Mouse (Mus musculus): Measurements from ENCODE around the gene Vasn.

Gene Vasn

DNA sequence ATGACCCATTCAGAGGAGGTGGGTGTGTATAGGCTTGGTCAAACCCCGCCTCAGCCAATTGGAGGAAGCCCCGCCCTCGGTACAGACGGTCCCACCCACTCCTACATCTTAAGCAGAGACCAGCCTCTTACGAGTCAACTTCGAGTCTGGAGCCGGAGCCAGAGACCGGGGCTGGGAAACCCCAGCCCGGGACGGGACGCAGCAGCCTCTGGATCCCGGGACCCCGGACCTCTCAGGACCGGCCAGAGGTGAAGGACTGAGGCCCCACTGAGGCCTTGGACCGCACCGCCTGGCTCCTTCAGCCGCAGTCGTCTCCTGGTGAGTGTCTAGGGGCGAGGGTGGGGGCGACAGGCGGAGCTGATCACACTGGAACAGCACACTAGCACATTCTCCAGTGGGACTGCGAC, at the start of gene Vasn, which contains the start of gene Dnaja3:
Gene Vasn (plus strand): TSS at position 111 of the 407 bp plus-strand sequence.
Gene Dnaja3 (plus strand): TSS at position 159 of the 407 bp plus-strand sequence.
- DNase-seq (ENCODE audit: low spot score) = peak; percentile 90

DNA sequence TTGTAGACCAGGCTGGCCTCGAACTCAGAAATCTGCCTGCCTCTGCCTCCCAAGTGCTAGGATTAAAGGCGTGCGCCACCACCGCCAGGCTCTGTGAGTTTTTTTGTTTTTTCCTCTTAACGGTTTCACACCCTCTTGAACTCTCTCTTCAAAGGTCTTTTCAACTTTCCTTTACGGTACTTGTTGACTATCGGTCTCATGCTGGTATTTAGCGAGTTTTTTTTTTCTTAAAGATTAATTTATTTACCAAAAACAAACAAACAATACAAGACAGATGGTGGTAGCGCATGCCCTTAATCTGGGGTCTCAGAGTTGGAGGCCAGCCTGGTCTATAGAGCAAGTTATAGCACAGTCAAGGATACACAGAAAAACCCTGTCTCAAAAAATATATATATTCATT, 49.5 kb upstream of the Vasn start:
- no peak for DNase-seq (ENCODE audit: low spot score)

DNA sequence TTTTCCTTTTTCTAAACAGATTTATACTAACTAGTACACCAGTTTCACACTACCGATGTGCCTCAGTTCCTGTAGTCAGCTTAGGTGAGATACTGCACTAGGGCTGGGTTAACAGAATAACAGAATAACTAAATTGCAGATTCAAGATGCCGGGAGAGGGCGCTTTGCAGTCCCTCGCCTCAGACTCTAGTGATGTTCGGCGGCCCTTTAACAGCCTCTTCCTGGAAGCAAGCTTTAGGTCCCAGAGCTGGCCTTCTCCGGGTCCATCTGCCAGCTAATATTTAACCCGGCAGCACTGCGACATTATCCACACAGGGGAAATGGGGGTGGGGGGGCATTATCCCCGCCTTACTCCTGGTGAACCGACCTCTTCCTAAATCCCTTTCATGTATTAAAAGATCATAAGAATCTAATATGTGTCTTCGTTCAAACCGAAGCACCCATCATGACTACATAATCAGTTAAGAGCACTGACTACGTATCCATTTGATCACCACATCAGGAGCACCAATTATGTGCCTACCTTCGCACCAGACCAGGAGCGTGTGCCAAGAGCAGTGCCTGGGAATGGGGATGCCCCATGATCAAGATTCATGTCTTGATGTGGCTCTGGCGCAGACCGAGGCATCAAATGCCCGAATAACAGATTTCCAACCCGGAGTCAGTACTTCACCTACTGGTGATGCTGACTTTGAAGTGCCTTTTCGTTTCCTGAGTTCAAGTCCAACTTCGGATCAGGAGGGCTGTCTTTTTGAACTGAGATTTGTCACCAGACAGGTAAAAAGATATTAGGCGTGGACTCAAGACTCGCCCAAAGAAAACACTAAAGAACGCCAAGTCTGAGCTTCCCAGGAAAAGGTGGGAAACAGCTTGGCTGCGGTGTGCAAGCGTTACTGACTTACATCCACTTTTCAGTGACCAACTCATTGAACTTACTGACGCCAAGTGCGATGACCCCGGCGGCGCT, 46.5 kb upstream of the Vasn start:
- DNase-seq (ENCODE audit: low spot score) = peak; percentile 82

DNA sequence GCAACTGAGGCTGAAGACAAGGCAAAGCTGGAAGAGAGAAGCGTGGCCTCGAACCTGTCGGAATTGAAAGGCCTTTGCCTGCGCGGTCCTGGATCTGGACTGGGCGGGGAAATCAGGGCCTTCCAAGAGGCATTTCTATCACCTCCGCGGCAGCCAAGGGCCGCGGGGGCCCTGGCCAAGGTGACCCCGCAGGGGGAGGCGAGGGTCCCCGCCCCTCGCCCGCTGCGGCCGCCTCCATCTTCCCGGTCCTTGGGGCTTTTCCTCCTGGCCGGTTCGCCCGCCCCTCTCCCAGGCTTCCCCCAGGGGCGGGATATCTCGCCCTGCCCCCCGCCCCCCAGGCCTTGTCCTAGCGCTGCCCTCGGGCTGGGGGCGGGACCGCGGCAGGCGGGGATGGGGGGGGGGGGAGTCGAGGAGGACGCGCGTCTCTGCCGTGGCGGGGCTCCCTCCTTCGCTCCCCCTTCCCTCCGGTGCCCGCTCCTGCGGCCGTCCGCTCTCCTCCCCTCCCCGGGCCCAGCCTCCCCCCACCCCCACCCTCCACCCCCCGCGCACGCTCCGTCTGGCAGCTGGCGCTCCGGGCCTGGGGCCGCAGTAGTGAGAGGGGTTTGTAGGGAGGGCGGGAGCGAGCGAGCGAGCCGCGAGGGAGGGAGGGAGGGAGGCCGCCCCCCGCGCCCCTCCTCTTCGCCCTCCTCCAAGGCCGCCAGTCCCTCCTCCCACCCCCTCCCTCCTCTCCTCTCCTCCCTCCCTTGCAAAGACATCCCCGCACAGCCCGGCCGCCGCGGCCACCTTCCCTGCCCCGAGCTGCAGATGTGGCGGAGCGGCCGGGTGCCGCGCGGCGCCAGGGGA, 45.5 kb upstream of the Vasn start, which contains the start of gene Glis2:
Gene Glis2 (plus strand): TSS at position 743 of the 843 bp plus-strand sequence.
- DNase-seq (ENCODE audit: low spot score) = peak; percentile 92

DNA sequence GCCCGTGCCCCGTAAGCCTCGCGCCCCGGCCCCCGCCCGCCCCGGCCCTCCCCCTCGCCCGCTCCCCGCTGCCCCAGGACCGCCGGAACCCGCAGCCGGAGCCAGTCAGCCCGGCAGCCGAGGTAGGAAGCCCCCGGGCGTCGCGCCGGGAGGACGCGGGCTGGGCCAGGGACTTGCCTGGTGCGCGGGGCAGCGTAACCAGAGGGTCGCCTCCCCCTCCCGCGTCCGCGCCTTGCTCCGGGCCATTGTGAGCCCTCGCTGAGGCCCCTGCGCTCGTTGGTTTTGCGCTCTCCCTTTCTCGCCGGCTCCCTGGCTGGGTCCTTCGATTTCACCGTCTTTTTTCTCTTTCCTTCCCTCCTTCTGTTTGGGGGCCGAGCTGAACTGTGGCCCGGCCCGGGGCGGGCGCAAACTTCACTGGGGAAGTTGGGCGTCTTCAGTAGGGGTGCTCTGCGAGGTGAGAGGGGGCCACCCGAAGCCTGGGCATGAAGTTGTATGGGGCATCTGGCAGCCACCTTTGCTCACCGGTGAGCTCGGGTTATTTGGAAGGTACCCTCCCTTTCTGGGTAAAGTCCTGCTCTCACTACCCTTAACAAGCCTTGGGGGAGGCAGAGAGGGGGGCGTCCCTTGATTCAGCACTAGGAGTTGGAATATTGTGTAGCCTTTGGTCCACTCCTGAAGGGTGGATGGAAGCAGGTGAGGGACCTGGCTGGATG, 44.8 kb upstream of the Vasn start:
- no peak for DNase-seq (ENCODE audit: low spot score)

DNA sequence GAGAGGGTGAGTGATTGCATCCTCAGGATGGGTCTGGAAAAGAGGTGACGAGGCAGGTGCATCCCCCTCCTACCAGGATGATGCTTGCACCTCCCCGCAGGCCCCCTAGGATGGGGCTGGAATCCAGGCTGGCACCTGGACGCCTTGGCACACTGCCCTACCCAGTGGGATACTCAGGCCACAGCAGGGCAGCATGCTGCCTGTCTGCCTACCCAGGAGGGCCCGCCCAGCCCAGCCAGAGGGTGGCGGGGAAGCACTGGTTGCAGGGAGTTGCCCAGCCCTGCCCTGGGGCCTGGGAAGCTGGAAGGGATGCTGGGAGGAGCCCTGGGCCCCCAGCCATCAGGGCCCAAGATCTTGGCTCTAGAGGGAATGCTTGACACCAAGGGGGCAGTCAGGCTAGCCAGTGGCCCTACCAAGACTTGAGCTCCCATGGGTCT, 44.2 kb upstream of the Vasn start:
- no peak for DNase-seq (ENCODE audit: low spot score)

DNA sequence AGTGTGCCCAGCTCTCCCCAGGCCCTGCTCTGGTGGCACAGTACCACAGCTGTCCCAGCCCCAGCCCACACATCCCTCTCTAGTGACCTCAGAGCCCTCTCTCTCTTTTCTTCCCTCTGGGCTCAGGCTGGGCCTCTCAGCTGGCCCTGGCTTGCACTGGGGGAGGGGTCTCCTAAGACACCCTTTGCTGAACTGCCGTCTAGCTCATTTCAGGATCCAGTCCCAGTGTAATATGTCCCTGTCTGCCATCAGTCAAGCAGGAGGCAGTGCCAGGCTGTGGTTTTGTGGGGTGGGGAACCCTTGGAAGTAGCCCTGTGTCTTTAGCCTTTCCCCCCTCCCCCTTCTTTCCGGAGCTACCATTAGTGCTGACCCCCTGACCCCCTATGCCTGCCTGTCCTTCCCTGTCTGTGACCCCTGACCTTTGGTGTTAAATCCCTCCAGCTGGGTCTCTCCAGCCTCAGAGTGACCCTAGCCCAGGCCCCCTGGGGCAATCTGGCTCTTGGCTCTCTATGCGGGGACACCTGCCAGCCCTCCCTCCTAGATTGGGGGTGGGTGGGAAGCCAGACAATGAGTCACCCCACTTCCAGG, 43.5 kb upstream of the Vasn start:
- DNase-seq (ENCODE audit: low spot score) = peak; percentile 63

DNA sequence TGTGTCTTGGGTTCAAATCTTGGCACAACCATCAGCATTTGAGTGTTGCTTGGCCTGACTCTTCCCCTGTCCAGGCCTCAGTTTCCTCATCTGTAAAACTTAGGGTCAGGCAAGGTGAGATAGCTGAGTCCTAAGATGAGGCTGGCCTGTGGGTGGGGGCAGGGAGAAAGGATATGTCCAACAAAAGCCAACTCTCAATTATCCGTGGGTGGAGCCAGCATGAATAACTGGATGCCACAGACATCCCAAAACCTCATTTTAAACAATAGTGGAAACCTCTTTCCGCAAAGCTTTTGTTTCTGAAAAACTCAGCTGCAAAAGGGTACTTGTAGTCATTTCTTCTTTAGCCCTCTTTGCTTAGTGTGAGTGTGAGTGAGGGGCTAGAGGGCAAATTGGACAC, 42.9 kb upstream of the Vasn start:
- no peak for DNase-seq (ENCODE audit: low spot score)

DNA sequence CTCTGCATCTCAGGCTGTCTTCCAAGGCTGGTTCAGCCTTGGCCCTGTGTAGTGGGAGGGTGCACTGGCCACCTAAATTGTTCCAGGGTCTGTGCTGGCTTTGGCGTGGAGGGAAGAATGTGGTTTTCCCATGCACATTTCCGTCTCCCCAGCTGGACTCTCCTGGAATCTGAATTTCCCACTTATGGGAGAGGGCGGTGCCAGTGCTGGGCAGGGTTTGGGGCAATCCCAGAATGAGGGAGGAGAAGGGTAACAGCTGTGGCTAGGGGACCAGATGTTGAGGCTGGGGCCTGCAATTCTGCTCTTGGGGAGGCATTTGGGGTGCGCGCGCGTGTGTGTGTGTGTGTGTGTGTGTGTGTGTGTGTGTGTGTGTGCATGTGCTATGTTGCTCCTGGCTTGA, 42.4 kb upstream of the Vasn start:
- no peak for DNase-seq (ENCODE audit: low spot score)

DNA sequence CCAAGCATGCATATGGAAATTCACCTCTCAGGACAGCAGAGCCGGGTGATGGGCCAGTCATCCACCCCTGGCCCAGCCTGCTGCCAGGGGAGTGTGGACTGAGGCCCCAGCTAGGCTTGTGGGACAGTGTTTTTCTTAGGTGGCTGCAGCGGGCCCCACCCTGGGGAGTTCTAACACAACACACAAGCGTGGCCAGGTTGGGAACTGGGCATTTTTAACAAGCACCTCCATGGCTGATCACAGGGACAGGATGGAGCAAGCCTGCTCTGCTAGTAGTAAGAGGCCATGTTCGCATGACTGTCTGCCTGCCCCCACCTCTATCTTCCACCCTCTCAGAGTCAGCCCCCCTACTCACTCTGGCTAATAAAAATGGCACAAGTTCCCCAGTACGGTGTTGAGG, 41.7 kb upstream of the Vasn start:
- no peak for DNase-seq (ENCODE audit: low spot score)

DNA sequence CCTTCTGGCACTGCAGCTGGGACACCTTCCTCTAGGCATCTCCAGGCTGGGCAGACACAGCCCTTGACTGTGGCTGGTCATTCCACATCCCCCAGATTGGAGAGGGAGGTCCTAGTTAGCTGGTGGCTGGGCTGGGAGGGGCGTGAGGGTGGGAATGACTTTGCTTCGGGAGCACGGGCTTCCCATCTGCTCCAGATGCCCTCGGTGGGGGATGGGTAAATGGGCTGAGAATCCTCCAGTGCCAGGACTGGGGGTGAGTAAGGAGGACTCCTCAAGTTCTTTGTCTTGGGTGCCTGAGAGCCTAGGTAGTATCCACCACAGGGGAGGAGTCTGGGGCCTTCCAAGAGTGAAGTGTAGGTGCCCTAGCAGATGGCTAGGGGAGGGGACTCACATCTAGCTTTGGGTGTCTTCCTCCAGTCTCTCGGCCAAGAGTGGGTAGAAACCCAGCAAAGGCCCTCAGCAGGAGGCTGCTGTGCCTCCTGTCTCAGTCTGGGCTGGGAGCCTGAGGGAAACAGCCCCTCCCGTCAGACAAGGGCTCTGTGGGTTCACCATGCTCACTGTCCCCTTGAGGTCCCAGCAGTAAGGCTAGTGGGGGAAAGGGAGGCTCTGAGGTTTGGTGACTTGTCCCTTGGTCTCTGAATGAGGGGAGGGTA, 40.7 kb upstream of the Vasn start:
- peak; percentile 70 for DNase-seq (ENCODE audit: low spot score)

DNA sequence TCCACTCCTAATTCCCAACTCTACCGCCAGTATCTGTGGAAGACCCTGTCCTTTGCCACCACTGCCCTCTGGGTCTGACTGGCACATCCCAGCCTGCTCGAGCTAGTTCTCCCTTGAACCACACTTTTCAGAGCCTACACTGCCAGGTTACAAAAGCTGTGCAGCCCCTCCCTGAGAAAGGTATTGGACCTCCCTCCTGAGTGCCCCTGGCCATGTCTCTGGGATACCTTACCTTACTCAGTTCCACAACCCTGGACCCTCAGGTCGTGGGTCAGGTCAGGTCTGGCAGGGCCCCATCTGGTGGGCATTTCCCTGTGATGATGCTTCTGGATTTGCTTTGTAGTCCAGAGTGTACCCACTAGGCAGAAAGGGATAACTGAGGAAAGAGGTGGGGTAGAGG, 40.1 kb upstream of the Vasn start:
- DNase-seq (ENCODE audit: low spot score) = no peak

DNA sequence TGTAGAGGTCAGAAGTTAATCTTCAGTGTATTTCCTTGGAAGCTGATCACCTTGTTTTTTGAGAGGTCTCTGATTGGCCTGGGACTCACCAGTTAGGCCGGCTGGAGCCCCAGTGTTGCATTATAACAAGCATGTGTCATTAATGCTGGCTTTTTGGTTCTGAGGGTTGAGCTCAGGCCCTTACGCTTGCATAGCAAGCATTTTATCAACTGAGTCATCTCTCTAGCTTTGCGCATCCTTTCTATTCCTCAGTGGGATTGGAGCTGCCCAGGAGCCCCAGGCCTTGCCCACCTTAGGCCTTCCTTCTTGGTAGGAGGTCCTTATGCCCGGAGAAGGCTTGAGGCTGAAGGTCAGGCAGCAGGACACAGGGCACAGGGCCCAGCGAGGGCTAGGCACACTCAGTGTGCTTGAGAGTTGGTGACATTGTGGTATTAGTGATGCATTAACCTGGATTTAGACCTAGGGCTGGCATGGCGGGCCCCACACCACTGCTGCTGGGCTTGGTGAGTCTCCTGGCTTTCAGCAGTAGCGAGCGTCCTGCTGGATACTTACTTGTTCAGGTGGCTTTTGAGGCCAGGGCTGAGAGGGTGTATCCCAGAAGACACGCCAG, 38.9 kb upstream of the Vasn start:
- no peak for DNase-seq (ENCODE audit: low spot score)

DNA sequence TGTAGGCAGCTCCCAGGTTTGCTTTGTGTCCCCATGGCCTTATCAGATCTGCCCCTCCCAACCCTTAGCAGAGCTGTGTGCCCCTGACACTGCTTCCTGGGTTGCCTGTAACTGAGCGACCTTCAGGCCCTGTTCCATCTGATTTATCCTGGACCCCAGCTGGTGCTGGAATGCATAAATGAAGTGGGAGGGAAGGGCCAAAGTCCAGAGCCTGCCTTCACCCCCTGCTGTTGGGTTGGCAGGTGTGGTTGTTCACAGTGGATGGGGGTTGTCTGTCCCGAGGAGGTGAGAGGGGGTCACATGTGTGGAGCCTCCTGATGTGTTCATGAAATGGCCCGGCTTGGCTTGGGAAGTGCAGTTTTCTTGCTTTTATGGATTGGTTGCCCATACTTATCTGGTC, 37.6 kb upstream of the Vasn start:
- DNase-seq (ENCODE audit: low spot score) = no peak

DNA sequence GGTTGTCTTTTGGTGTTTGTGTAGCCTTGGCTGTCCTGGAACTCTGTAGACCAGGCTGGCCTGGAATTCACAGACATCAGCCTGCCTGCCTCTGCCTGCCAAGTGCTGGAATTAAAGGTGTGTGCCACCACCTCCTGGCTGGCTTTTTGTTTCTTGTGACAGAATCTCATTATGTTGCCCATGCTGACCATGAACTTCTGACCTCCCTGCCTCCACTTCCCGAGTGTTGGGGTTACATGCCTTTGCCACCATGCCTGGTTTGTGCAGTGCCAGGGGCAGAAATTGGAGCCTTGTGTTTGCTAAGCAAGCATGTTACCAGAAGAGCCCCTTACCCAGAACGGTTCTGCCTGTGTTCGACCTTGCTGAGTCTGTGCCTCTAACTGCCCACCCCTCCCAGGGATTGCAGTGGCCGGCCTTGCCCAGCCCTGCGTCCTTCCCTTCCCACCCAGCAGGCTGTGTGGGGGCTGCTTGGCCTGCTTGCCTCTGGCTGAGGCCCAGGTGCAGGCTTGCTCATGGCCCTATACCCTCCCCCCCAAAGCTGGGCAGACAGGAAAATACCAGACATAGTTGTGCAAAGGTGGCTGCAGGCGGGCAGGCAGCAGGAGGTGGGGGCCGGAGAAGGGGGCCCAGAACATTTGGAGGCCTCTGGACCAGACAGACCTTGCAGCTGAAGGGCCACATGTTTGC, 36.8 kb upstream of the Vasn start:
- DNase-seq (ENCODE audit: low spot score) = no peak

DNA sequence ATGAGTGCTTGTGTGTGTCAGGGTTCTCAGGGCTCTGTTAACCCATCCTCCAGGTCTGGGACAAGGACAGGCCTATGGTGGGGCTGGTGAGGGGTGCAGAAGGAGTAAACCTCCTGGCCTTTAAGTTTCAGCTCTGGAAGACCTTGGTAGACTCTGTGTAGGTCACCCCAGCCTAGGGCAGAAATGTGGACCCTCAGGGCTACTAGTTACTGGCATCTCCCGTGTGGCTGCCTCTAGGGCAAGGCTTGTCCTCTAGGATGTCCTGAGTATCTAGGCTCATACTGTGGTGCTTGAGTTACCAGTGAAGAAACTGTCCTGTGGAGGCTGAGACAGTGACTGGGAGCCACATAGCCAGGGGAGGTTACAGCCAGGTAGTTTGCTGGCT, 36.3 kb upstream of the Vasn start:
- DNase-seq (ENCODE audit: low spot score) = no peak

DNA sequence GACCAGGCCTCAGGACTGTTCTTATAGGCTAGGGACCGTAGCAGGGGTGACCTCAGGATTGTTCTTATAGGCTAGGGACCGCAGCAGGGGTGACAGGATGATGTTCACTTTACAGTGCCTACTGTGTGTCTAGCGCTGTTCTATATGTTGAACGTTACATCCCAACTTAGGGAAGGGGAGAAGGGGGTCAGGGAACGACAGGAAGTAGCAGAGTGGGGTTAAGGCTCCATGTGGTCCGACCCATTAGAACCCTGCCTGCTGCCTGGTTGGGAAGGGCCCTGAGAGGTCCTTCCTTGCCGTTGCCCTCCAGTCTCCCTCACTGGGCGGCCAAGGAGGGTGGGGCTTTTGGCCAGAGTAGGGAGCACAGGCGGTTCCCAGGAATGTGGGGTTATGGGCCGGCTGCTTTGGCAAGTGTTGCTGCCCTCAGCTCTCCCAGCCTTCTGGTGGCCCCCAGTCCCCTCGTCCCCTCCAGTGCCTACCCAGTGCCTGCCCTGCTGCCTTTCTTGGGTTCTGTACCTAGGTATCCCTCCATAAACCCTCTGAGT, 35.4 kb upstream of the Vasn start:
- no peak for DNase-seq (ENCODE audit: low spot score)

DNA sequence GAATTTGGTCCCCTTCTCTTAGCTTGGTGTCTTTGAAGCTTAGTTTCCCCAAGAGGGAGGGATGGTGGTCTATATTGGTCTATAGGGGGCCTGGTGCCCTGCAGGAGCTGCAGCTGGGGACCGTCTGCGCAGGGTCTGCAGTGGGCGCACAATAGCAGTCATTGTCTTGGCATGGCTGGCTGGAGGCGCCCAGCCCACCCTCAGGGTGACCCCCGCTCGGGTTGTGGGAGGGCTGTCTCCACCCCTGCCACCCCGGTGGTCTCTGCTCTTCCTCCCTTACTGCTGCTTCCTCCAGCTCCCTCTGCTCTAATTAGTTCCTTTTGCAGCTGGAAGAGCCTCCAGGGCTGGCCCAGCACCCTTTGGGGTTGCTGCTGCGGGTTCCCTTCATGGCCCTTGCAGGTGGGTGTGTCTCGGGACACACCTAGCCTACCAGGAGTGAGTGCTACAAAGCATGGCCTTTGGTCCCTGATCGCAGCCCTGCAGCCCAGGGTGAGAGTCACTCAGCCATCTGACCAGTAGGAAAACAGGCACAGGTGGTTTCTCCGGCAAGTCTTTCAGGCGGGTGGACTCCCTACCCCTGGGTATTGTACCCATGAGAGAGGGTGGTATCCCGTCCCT, 34.1 kb upstream of the Vasn start:
- DNase-seq (ENCODE audit: low spot score) = no peak

DNA sequence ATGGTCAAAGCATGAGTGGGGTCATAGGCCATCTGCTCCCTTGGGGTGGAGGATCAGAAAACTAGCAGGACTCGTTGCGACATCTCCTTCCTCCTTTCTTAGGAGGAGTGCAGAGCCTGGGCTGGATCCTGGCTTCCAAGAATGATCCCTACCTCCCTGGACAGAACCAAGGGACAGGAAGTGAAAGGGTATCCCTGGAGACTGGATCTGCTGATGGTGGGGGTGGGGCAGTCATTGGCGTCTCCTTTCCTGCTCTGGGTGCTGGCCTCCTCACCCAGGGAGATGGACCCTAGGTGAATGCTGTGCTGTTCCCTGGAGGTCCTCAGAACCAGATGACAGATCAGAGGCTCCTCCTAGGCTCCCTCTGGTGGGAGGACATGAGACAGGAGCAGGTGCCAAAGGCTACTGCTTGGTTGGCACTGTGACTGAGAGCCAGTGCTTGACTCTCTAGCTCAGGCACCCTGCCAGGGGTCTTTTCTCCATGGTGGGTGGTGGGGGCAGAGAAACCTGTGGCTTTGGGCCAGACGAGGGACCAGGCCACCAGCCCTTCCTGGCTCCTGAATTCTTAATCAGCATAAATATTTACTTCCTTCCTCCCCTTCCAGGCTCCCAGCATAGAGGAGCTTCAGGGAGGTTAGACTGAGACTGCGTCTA, 33.2 kb upstream of the Vasn start:
- DNase-seq (ENCODE audit: low spot score) = peak; percentile 69

Measured in retina, embryonic 14.5 days (tissue).